Mouse (Mus musculus) c-Kit-positive CD71-positive TER-119-positive erythroid progenitor cells, embryonic 14.5 days (primary cell): ENCODE measurements at regions not wholly inside any gene's neighbourhood (a gene's known extent, or its start where the extent isn't known, plus 50 kb on each side); places are given as distances from the start of the nearest gene placed in this dataset.
"Not testable (repeated sequence)": the region's sequence is repeated elsewhere in the genome, so short reads cannot be mapped to it uniquely, and the experiment has no call there.

Experiments used
- DNase-seq: peaks from one replicate; pipeline ENCODE4 v3.0.0-alpha.2; 2013; ENCODE audit warnings: low spot score

- no peak for DNase-seq
These were observed 261.2 kb downstream of the Setd4 start for GRCm38 (mm10) chr16:93342701-93343100.

GRCm38 (mm10) chr16:93341791-93342190, 262.1 kb downstream of the Setd4 start:
- no peak for DNase-seq

GRCm38 (mm10) chr16:93338806-93339205, 265.1 kb downstream of the Setd4 start:
- no peak for DNase-seq

GRCm38 (mm10) chr16:93335322-93336111, 268.3 kb downstream of the Setd4 start:
- no peak for DNase-seq

- DNase-seq: no peak
These were observed 270.2 kb downstream of the Setd4 start for GRCm38 (mm10) chr16:93333654-93334053.

- DNase-seq: no peak
These were observed 275.0 kb downstream of the Setd4 start for GRCm38 (mm10) chr16:93328680-93329395.

GRCm38 (mm10) chr16:93324911-93325310, 279.0 kb downstream of the Setd4 start:
- no peak for DNase-seq

GRCm38 (mm10) chr16:93323172-93323571, 280.7 kb downstream of the Setd4 start:
- DNase-seq: no peak

- no peak for DNase-seq
These were observed 284.3 kb downstream of the Setd4 start for GRCm38 (mm10) chr16:93319581-93319980.

GRCm38 (mm10) chr16:93311644-93312043, 292.2 kb downstream of the Setd4 start:
- DNase-seq: no peak

- DNase-seq: no peak
These were observed 295.1 kb downstream of the Setd4 start for GRCm38 (mm10) chr16:93308666-93309360.

- no peak for DNase-seq
These were observed 296.9 kb downstream of the Setd4 start for GRCm38 (mm10) chr16:93306951-93307350.

- not testable (repeated sequence) for DNase-seq
These were observed 297.7 kb downstream of the Setd4 start for GRCm38 (mm10) chr16:93306140-93306539.

GRCm38 (mm10) chr16:93294430-93294829, 309.4 kb downstream of the Setd4 start:
- DNase-seq: no peak

- DNase-seq: peak; percentile 53
These were observed 310.8 kb downstream of the Setd4 start for GRCm38 (mm10) chr16:93292965-93293653.

GRCm38 (mm10) chr16:93292181-93292834, 311.6 kb downstream of the Setd4 start:
- no peak for DNase-seq

- DNase-seq: no peak
These were observed 315.8 kb downstream of the Setd4 start for GRCm38 (mm10) chr16:93288036-93288435.

- DNase-seq: no peak
These were observed 316.3 kb downstream of the Setd4 start for GRCm38 (mm10) chr16:93287520-93287919.

GRCm38 (mm10) chr16:93286816-93287215, 317.0 kb downstream of the Setd4 start:
- DNase-seq: no peak

GRCm38 (mm10) chr16:93285191-93285590, 318.7 kb downstream of the Setd4 start:
- DNase-seq: no peak

- DNase-seq: no peak
These were observed 322.1 kb downstream of the Setd4 start for GRCm38 (mm10) chr16:93281715-93282114.

GRCm38 (mm10) chr16:93272636-93273035, 331.2 kb downstream of the Setd4 start:
- no peak for DNase-seq
